Mouse (Mus musculus) left cerebral cortex, postnatal 14 days (tissue): Measurements from ENCODE around the gene Nsmce4a. TPM values are rescaled to one million over a fixed set of nuclear protein-coding genes. Genes with fewer than 3 reads are reported as not detected.

ENCODE experiments used
- DNase-seq, 2 experiments: peaks; one replicate each; pipeline ENCODE4 v3.0.0; 2021 to 2022; ENCODE audit warnings: low spot score in 2 of 2, mixed read lengths in 1 of 2
- intact Hi-C: fragments of 180-260 bp; cut with DNase I; formaldehyde crosslinking; loops from one replicate; pipeline ENCODE4 v1.15.1; 2025
- total RNA-seq, 2 experiments: library from RNA; stranded (reverse); gene quantifications; 2 replicates each; pipeline ENCODE4 v1.2.3; 2021

The Nsmce4a gene
- total RNA-seq, 2 experiments from 2014 or later, result 28.0 to 31.0 TPM

DNA sequence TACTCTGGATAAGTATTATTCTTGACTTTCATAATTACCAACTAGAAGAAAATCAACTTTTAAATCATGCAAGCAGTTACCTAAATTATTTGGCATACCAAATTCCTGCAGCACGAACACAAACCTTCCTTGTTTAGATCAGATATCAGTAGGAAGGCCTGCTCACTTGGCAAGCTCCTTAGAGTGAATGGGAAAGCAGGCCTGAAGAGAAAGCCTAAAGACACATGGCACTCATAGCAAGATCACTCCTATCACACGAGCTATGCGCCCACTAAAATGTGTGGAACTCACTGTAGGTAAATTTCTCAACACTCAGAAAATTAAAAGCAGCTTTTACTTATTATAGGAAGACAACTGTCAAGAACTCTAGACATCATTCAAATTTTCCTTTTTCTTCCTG lies 79.6 kb downstream of the Nsmce4a start:
- intact Hi-C loops, result no loop called here
- DNase-seq, result no peak

DNA sequence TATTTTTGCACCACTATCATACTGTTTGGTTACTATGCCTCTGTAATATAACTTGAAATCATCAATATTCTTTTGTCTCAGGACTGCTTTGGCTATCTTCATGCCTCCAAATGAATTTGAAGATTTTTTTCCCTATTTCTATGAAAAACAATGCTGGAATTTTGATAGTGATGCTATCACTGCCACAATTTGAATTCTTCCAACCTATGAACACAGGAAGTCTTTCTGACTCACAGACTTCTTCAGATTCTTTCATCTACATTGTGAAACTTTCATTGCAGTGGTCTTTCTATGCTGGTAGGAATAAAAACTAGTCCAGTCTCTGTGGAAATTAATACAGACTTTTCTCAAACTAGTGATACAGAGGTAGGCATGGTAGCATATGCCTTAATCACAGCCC lies 80.9 kb downstream of the Nsmce4a start:
- intact Hi-C loops, result no loop called here
- DNase-seq, result no peak

Other genes starting within 250 kb of the Nsmce4a start
- gene Ate1, start 52.7 kb downstream of the Nsmce4a start, total RNA-seq, result 10 to 100 TPM; 52.2 to 54.0 TPM
- 10 to 100 TPM; 68.9 to 70.3 TPM for gene Tacc2, start 4.3 kb upstream of the Nsmce4a start, total RNA-seq
- under 1 TPM; 0.15 to 0.42 TPM for gene Btbd16, start 201.0 kb upstream of the Nsmce4a start, total RNA-seq